Mouse (Mus musculus) retina, postnatal 7 days (tissue): ENCODE data around the gene Diaph2.
"Not testable (repeated sequence)": the region's sequence is repeated elsewhere in the genome, so short reads cannot be mapped to it uniquely, and the experiment has no call there.

Experiments
- DNase-seq: peaks from one replicate; pipeline ENCODE4 v3.0.0-alpha.2; 2012; ENCODE audit warnings: low read depth, low spot score

Gene Diaph2

GRCm38 (mm10) chrX:129831903-129832302 lies 82.4 kb downstream of the Diaph2 start:
- no peak for DNase-seq

GRCm38 (mm10) chrX:129833887-129834286 lies 84.3 kb downstream of the Diaph2 start:
- DNase-seq: no peak

DNA sequence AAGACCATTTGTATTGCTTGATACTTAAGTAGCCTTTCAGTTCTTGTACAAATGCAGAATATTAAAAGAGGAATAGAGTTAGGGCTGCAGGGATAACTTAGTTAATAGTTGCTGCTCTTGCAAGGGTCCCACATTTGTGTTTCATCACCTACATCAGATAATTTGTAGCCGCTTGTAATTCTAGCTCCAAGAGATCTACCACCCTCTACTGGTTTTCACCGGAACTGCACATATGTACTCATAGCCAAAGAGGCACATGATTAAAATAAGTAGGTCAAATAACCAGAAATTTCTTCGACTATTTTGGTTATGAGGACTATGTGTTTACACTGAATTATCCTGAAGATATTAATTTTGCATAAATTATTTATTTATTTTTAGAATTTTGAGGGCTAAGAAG lies 134.9 kb downstream of the Diaph2 start:
- peak; percentile 6 for DNase-seq

DNA sequence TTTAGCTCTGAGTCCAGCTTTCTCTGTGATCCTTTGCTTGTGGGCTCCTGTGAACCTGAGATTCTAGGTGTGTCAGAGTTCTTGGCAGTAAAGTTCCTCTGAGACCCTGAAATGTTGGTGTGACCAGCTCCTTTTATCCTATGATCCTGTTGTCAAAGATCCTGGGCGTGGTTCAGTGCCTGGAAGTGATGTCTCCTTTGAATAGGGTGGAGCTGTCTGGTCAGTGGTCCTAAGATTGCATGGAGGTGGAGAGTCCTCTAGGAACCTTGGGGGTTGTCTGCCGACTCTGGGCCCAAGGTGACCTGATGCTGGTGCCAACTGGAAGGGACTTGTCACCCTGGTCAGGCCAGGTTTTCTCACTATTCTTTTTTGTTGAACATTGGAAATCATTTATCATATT lies 176.3 kb downstream of the Diaph2 start:
- no peak for DNase-seq

GRCm38 (mm10) chrX:129974816-129975215 lies 225.3 kb downstream of the Diaph2 start:
- no peak for DNase-seq

- DNase-seq: no peak
Measured at GRCm38 (mm10) chrX:130008210-130008609, 258.7 kb downstream of the Diaph2 start.

DNA sequence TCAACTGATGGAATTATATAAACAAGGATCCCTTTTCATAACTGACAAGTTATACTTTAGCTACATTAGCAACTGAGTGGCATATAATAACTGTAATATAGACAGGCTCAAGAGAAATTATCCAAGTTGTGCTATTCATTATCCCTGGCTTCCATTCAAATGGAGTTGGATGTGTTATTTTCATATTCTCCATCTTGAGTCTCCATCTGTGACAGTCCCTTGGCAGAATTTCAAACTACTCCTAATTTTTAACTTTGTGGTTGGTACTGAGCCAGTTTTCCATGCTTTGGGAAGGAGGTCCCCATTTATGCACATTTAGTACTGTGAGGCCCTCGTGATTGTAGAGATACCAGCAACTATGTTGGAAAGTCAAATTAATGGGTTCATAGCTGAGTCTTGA lies 270.2 kb downstream of the Diaph2 start:
- no peak for DNase-seq

- DNase-seq: no peak
Measured at GRCm38 (mm10) chrX:130044525-130044924, 295.0 kb downstream of the Diaph2 start.

GRCm38 (mm10) chrX:130149216-130149615 lies 399.7 kb downstream of the Diaph2 start:
- no peak for DNase-seq

- DNase-seq: no peak
Measured at GRCm38 (mm10) chrX:130152164-130152563, 402.6 kb downstream of the Diaph2 start.

DNA sequence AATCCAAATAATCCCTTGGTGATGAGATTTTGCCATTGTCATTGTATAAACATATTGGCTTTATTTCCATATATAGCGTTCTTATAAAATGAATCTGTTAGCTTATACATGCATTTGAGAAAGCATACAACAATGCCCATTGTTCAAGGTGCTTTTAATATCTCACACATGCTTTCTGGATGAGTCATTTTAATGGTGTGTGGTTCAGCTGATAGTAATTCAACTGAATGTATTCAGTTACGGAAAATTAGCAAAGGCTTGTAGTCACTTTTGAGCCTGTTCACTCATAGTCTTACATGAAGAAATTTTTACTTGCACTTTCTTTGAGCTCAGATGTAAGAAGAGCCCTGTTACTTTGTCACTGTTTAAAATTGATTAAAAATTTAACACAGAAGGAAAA lies 423.6 kb downstream of the Diaph2 start:
- no peak for DNase-seq

DNA sequence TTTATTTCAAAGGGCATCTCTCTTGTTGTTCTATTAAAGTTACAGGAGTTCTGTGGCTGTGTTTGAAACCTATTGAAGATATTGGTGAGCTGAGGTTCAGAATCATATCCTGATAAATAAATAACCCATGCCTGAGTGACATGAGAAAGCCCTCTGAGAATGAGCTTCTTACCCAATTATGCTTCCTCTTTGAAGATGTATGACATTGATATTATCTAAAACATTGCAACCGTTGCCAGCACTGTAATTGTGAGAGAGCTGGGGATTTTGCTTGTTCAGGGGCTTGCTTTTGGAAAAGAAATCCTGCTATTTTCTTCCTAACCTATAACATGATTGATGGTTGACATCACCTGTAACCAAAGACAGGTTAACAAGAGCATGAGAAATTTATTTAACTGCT lies 438.3 kb downstream of the Diaph2 start:
- DNase-seq: no peak

DNA sequence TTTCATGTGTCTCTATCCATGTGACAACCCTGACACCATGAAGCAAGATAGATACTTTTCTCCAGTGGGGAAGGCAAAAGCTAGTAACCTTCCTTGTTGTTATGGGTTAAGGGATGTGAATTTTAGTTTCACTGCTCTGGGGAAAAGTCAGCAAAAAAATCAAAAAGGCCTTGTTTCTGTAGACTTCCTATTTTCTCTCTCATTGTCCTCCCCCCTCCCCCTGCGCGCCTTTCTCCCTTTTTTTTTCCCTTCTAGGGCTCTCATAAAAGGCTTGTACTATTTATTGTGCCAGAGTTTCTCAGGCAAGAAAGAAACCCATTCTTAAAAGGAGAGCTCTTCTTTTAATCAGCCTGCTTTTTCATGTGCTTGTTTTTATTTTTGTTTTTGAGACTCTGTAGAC lies 438.9 kb downstream of the Diaph2 start:
- DNase-seq: no peak

DNA sequence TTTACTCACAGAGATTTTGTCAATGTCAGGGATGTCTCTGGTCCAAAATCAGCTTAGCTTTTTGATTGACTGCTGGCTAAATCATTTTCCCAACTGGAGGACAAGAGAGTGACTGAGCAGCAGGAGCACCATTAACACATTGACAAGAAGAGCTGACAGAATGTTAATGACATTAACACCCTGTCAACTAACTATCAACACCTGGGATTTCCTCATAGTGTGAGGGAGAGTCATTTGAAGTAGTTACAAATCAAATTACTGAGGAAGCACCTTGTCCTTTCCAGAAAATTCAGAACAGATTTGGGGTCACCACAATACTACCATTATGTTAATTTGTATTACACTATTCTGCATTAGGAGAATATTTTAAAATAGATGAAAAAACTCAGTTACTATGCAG lies 439.7 kb downstream of the Diaph2 start:
- no peak for DNase-seq

- DNase-seq: not testable (repeated sequence)
Measured at GRCm38 (mm10) chrX:130197412-130197811, 447.9 kb downstream of the Diaph2 start.

- DNase-seq: no peak
Measured at GRCm38 (mm10) chrX:130205243-130205642, 455.7 kb downstream of the Diaph2 start.

DNA sequence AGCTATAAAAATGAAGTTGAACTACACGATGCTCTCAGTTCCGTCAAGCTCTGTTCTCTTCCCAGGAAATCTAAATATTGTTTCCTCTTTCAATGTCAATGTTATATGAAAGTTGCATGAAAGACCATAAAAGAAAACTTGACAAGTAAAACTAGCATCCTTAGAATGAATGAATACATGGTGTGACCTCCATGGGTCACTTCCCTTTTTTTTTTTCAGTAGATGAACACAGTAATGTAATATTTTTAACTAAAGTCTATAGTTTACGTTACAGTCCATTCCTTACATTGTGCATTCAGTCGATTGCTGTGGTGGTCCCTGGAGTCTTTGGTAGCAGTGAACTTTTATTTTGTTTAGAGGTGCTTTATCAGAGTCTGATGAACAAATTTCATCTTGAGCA lies 462.7 kb downstream of the Diaph2 start:
- DNase-seq: no peak

DNA sequence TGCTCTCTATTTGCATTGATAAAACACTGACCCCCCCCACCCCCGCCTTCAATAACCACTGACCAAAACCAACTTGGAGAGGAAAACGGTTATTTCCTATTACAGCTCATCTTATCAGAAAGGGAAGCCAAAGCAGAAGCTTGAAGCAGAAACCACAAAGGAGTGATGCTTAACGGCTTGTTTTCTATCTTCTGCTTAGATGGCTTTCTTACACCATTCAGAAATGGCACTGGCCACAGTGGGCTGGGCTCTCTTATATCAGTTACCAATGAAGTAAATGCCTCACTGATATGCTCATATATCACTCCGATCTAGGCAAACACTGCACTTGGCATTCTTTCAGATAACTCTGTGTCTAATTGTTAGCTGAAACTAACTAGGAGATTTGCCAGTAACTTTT lies 463.2 kb downstream of the Diaph2 start:
- DNase-seq: no peak

DNA sequence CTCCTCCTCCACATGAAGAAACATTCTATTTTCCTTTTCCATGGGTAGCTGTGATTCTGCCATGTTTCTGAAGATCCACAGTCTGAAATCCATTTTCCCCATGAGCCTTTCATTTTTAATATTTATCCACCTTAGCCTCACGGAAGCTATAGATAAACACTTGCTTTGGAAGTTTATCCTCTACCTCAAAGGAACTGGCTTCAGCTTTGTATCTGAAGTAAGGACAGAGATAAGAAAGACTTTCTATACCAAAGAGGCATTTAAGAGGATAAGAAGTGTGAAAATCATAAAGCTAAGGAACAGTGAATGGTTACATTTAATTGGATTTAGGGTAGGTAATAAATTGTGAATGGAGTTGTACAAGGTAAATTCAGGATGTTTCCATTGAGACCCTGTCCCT lies 480.5 kb downstream of the Diaph2 start:
- DNase-seq: no peak

- DNase-seq: no peak
Measured at GRCm38 (mm10) chrX:130235167-130235566, 485.6 kb downstream of the Diaph2 start.

DNA sequence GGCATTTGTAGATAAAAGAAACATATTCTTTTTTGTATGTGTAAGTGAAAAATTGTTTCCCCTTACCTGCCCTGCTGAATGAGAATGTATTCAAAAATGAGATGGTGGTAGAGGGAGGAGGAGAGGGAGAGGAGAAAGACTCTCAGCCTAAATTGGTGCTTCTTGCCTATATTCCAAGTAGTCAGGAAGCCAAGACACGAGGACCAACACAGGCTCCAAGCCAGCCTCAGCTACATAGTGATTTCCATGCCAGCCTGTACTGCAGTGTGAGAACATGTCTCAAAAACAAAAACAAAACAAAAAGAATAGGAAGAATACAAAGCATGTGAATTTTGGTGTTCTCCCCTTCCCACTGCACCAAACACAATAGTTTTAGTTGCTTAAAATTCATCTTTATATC lies 497.1 kb downstream of the Diaph2 start:
- no peak for DNase-seq

GRCm38 (mm10) chrX:130253664-130254063 lies 504.1 kb downstream of the Diaph2 start:
- DNase-seq: no peak

DNA sequence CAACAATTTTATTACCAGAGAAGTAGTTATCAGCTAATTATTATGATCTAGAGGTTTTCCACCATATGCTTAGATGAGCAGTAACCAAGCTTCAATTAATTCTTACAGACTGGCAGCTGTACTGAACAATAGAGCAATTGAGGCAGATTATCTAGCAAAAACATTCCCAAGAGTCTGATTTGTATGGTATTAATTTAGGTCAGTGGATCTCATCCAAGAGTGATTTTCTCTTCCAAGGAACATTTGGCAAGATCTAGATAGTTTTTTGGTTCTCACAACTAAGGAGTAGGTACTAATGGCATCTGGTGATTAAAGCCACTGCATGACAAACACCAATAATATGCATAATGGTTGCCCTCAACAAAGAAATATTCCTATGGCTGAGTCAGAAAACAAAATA lies 516.2 kb downstream of the Diaph2 start:
- no peak for DNase-seq

DNA sequence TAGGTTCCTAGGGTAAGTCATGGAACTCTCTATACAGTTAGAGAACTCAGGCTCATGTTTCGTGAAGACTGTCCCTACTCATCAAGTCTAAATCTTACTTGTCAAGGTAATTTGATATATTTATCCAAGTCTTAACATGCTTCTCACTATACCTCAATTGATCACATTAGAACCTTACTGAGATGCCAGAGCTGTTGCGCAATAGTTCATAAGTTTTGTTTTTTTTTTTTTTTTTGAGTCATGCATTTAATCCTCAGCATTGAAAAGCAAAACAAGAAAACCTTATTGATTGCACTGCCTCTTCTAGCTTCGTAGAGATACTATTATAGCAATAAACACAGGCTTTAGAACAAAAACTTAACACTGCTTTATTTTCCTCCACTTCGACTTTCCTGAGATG lies 529.6 kb downstream of the Diaph2 start:
- DNase-seq: no peak

DNA sequence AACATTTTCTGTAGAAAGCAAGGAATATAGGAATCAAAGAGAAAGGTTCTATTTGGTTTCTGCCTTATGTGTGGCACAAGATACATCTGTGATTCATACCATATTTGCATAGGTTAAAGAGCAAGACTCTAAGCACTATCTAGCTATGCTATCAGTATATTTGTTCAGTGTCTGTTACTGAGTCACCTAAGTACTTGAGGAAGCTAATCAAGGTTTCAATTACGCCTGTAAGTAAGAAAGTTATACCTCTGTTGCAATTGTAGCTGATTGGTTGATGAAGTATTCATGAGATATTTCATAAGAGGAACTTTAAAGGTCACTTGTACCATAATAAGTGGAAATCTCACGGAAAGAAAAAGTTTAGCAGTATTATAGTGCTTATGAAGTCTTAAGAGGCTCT lies 531.9 kb downstream of the Diaph2 start:
- DNase-seq: no peak
